8 mouse cellular contexts compared by ENCODE assay signal in the genomic region with DNA sequence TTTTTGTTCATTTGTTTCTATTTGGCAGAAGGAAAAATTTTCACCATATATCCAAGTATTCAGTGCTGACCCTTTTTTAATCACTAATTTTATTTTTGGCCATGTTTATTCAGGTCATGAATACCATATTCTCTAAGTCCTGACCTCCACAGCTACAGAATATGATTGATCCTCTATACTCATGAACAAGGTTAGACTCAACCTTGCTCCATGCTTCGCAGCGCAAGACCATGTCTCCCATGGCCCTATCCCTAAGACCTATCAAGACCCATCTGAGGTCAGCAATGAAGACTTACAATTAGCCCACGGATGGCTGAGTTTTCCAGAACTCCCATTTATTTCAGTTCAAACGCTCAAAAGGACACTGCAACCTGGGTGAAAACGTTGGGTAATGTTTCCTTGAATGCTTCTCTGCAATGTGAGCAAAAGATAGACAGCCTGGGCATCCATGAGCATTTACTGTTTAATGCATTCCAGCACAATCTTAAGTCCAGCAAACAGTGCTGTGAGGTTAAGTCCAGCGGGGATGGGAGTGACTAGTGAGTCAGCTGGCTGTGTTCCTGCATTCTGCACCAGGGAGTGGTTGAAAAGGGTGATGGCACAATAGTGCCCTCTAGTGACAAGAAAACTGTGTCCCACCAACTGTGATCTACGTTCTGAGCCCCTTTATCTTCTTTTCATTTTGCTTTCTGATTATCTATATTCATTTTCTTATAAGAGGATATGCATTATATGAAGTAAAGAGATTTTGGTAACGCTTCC.
DNase-seq lines count a peak whose midpoint lies in the region; ATAC-seq and TF ChIP-seq lines count a peak whose summit lies in the region.

No protein-coding gene starts in this region.

- H3K4me2 ChIP-seq in hindbrain, postnatal 0 days (ENCODE audit: low read depth, low read length) = no peak overlapping the region
- no peak overlapping the region for H3K4me2 ChIP-seq in midbrain, embryonic 12.5 days (replicated peaks)

- no peak for TF ChIP-seq EP300 in heart, adult 2 months (IDR thresholded peaks at IDR 0.05; ENCODE audit: insufficient read depth, low read depth, low read length)

- no peak for ATAC-seq in hindbrain, postnatal 0 days
- peak; percentile 87; the same call in 1 of the 2 replicates for ATAC-seq in midbrain, embryonic 12.5 days (ENCODE audit: low FRiP score, low read depth)
- ATAC-seq in erythroid progenitor cell, adult 5-6 weeks (replicated peaks; ENCODE audit: low FRiP score, poor library complexity, severe bottlenecking) = no peak

- intact Hi-C loops in heart, adult 2 months (cut with DNase I) = no loop called here
- intact Hi-C loops in heart, postnatal 25 days (cut with DNase I) = no loop called here

- no peak overlapping the region for H3K9ac ChIP-seq in heart, adult 2 months (ENCODE audit: low read depth, low read length)
- no peak overlapping the region for H3K9ac ChIP-seq in hindbrain, postnatal 0 days (replicated peaks; ENCODE audit: low read length)
- no peak overlapping the region for H3K9ac ChIP-seq in midbrain, embryonic 12.5 days (replicated peaks)

- peak in 1 of 2 experiments; percentile 6 for DNase-seq in heart, adult 2 months
- DNase-seq in heart, postnatal 25 days (ENCODE audit: low spot score) = no peak
- DNase-seq in adrenal gland, adult 18-20 months (ENCODE audit: low spot score in 2 of 2) = peak; percentile 31 to 53
- DNase-seq in embryo, embryonic 11.5 days (ENCODE audit: low read depth, low spot score) = peak; percentile 41
- peak; percentile 69 for DNase-seq in hindbrain, postnatal 0 days (ENCODE audit: low spot score)
- peak; percentile 57 for DNase-seq in left cerebral cortex, adult 11 months (ENCODE audit: low spot score)

- no peaks in the 10 kb centered on the region for H3K27me3 ChIP-seq in heart, adult 2 months (ENCODE audit: control insufficient read depth, insufficient read depth, low read length)
- H3K27me3 ChIP-seq in hindbrain, postnatal 0 days (ENCODE audit: insufficient read depth, low read length) = no peaks in the 10 kb centered on the region
- H3K27me3 ChIP-seq in midbrain, embryonic 12.5 days = no peaks in the 10 kb centered on the region

- H3K4me3 ChIP-seq in heart, adult 2 months = no peak overlapping the region
- H3K4me3 ChIP-seq in hindbrain, postnatal 0 days (ENCODE audit: low read length) = no peak overlapping the region
- no peak overlapping the region for H3K4me3 ChIP-seq in midbrain, embryonic 12.5 days

- peak; percentile 44 for TF ChIP-seq CTCF in heart, adult 2 months (IDR thresholded peaks at IDR 0.05)
- TF ChIP-seq CTCF in hindbrain, postnatal 0 days (IDR thresholded peaks at IDR 0.05; ENCODE audit: low read depth) = peak; percentile 67

- no peak for TF ChIP-seq POLR2A in heart, adult 2 months (IDR thresholded peaks at IDR 0.05; ENCODE audit: insufficient read depth, low read depth, low read length)

- H3K27ac ChIP-seq in heart, adult 2 months = no peak overlapping the region
- no peak overlapping the region for H3K27ac ChIP-seq in hindbrain, postnatal 0 days
- no peak overlapping the region for H3K27ac ChIP-seq in midbrain, embryonic 12.5 days (replicated peaks)

- no peaks in the 10 kb centered on the region for H3K79me2 ChIP-seq in heart, adult 2 months (replicated peaks; ENCODE audit: control insufficient read depth, insufficient read depth, low read length)

- no peaks in the 10 kb centered on the region for H3K36me3 ChIP-seq in heart, adult 2 months (ENCODE audit: control insufficient read depth, insufficient read depth, low read length)
- no peaks in the 10 kb centered on the region for H3K36me3 ChIP-seq in hindbrain, postnatal 0 days (ENCODE audit: insufficient read depth, low read length)
- no peaks in the 10 kb centered on the region for H3K36me3 ChIP-seq in midbrain, embryonic 12.5 days

- no peaks in the 10 kb centered on the region for H3K9me3 ChIP-seq in hindbrain, postnatal 0 days (ENCODE audit: low read length)
- no peaks in the 10 kb centered on the region for H3K9me3 ChIP-seq in midbrain, embryonic 12.5 days

- no peaks in the 10 kb centered on the region for H3K4me1 ChIP-seq in heart, adult 2 months (ENCODE audit: control insufficient read depth, insufficient read depth, low read length)
- H3K4me1 ChIP-seq in hindbrain, postnatal 0 days (ENCODE audit: insufficient read depth, low read length) = no peaks in the 10 kb centered on the region
- 0 out of 2 replicates have a peak, but pooled peaks cover 2% of the 10 kb centered on the region for H3K4me1 ChIP-seq in midbrain, embryonic 12.5 days

- 47% methylated on average over 8 of the region's 8 CpGs for WGBS in heart, adult 2 months
- WGBS in hindbrain, postnatal 0 days = 50% methylated on average over 8 of the region's 8 CpGs
- 56% methylated on average over 8 of the region's 8 CpGs for WGBS in midbrain, embryonic 12.5 days
